Mouse (Mus musculus): ENCODE results near the gene Gm12248. TPM values are rescaled to one million over a fixed set of nuclear protein-coding genes. Genes with fewer than 3 reads are reported as not detected.
"Not testable (repeated sequence)": the region's sequence is repeated elsewhere in the genome, so short reads cannot be mapped to it uniquely, and the experiment has no call there.

Gm12248 gene
- polyA plus RNA-seq, 1 experiment from 2014 or later: 0.13 TPM

- Histone ChIP-seq H3K4me1 (ENCODE audit: control insufficient read depth, insufficient read depth, low read length) (peaks cover 24% of the 10 kb centered on the region), H3K9ac (ENCODE audit: low read depth, low read length) (peak overlapping the region; percentile 89), H3K27me3 (ENCODE audit: control insufficient read depth, insufficient read depth, low read depth, low read length) (no peaks in the 10 kb centered on the region), H3K4me2 (ENCODE audit: low read length) (peak overlapping the region; percentile 77), H3K9me3 (replicated peaks; ENCODE audit: control insufficient read depth, low read length, poor library complexity, severe bottlenecking) (no peaks in the 10 kb centered on the region), H3K4me3 (ENCODE audit: low read depth, low read length) (peak overlapping the region; percentile 81), H3K36me3 (ENCODE audit: control insufficient read depth, insufficient read depth, low read length) (no peaks in the 10 kb centered on the region), H3K27ac (ENCODE audit: low read length) (peak overlapping the region; percentile 74)
- peak; percentile 41; the same call in 1 of the 2 replicates for ATAC-seq
- under 1% methylated on average over 24 of the region's 24 CpGs for WGBS
Measured at GRCm38 (mm10) chr11:58104351-58104791, 11.4 kb upstream of the Gm12248 start.

DNA sequence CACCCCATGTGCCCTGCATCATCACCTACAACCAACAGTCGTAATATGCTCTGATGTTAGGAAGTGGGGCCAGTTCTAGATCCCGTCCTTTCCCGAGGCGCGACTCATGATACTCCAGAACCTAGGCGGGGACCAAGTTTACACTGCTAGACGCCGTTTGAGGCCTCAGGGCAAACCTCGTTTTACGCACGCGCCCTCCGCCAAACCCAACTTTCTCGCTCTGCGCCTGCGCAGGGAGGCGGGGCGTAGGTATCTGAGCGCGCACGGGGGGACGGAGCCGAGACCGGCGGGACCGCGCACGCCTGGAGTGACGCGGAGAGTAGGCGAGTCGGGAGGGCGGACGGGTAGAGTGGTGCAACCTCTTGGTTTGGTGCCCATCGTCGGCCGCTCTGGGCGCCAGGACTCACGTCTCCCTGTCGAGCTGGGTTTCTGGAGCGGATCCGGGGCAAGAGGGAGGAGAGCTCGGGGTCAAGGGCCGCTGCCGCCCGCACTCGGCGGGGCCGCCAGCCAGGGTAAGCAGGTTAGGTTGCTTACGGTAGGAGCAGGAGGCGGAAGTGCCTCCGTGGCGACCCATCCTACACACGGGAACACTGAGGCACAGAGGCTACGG, 10.9 kb upstream of the Gm12248 start, which contains the start of gene Cnot8:
Cnot8 (plus strand) TSS at position 457 of the 610 bp plus-strand sequence.
- peaks cover 2% of the 10 kb centered on the region; the same call in 1 of the 2 replicates for H3K27me3 ChIP-seq (ENCODE audit: control insufficient read depth, insufficient read depth, low read depth, low read length)
- H3K4me2 ChIP-seq (ENCODE audit: low read length): peak within 1 kb of the TSS; percentile 77
- WGBS: under 1% methylated on average over 52 of the region's 55 CpGs
- H3K9me3 ChIP-seq (replicated peaks; ENCODE audit: control insufficient read depth, low read length, poor library complexity, severe bottlenecking): no peaks in the 10 kb centered on the region
- H3K36me3 ChIP-seq (ENCODE audit: control insufficient read depth, insufficient read depth, low read length): no peaks in the 10 kb centered on the region
- H3K4me3 ChIP-seq (ENCODE audit: low read depth, low read length): peak within 1 kb of the TSS; percentile 81
- peak within 1 kb of the TSS; percentile 89 for H3K9ac ChIP-seq (ENCODE audit: low read depth, low read length)
- ATAC-seq: peak; percentile 98
- H3K4me1 ChIP-seq (ENCODE audit: control insufficient read depth, insufficient read depth, low read length): peaks cover 24% of the 10 kb centered on the region
- H3K27ac ChIP-seq (ENCODE audit: low read length): peak within 1 kb of the TSS; percentile 74

DNA sequence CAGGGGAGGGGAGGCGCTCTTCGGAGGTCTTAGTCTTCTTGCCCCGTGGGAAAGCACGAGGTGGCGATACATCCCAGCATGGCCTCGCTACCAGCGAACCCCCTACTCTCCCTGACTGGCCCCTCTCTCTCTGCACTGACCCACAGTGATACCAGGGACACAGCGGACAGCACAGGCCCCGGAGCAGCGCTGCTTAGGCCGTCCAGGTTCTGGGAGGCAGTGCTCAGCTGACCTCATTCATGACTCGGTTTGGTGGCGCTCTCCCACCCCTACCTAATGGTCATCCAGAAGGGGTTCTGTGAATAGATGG, 10.4 kb upstream of the Gm12248 start:
- Histone ChIP-seq H3K4me2 (ENCODE audit: low read length) (peak overlapping the region; percentile 65), H3K4me3 (ENCODE audit: low read depth, low read length) (peak overlapping the region; percentile 81), H3K36me3 (ENCODE audit: control insufficient read depth, insufficient read depth, low read length) (no peaks in the 10 kb centered on the region), H3K9me3 (replicated peaks; ENCODE audit: control insufficient read depth, low read length, poor library complexity, severe bottlenecking) (no peaks in the 10 kb centered on the region), H3K27me3 (ENCODE audit: control insufficient read depth, insufficient read depth, low read depth, low read length) (peaks cover 3% of the 10 kb centered on the region; the same call in 1 of the 2 replicates), H3K4me1 (ENCODE audit: control insufficient read depth, insufficient read depth, low read length) (peaks cover 24% of the 10 kb centered on the region), H3K27ac (ENCODE audit: low read length) (peak overlapping the region; percentile 74), H3K9ac (ENCODE audit: low read depth, low read length) (peak overlapping the region; percentile 62)
- 61% methylated on average over 13 of the region's 13 CpGs for WGBS
- peak; percentile 67 for ATAC-seq

DNA sequence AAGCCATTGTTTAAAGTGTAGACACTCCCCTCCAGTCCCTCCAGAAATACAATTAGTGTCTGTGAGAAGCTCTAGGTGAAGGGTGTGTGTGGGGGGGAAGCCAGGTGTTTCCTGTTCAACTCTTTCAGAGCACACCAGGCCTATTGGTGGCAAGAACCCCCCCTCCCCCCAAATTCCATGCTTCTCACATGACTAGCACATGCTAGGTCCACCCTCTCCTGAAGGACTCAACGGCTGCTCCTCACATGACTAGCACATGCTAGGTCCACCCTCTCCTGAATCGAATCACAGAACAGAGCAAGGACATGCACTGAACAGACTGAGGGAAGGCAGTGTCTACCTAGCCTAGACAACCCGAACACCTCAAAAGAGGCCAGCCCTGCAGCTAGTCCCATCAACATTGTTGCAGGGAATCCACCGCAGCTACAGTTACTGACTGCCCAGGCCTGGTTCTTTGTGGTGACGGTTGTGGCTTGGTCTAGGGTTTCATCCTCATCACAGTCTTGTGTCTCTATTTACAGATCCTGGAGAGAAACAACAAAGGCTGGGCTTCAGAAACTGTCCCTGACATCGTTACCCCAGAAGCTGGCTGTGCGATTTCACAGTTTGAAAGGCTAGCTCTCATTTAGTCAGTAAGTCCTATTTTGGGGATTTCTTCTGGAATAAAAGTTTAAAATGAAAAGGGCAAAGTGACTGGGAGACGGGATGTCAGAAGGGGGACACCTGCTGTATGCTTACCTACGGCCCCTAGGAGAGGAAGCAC, 9.8 kb upstream of the Gm12248 start:
- peak overlapping the region; percentile 65 for H3K4me2 ChIP-seq (ENCODE audit: low read length)
- peaks cover 3% of the 10 kb centered on the region; the same call in 1 of the 2 replicates for H3K27me3 ChIP-seq (ENCODE audit: control insufficient read depth, insufficient read depth, low read depth, low read length)
- no peaks in the 10 kb centered on the region for H3K36me3 ChIP-seq (ENCODE audit: control insufficient read depth, insufficient read depth, low read length)
- H3K27ac ChIP-seq (ENCODE audit: low read length): no peak overlapping the region
- peaks cover 26% of the 10 kb centered on the region for H3K4me1 ChIP-seq (ENCODE audit: control insufficient read depth, insufficient read depth, low read length)
- no peaks in the 10 kb centered on the region for H3K9me3 ChIP-seq (replicated peaks; ENCODE audit: control insufficient read depth, low read length, poor library complexity, severe bottlenecking)
- no peak overlapping the region for H3K4me3 ChIP-seq (ENCODE audit: low read depth, low read length)
- peak overlapping the region; percentile 62; the same call in 1 of the 2 replicates for H3K9ac ChIP-seq (ENCODE audit: low read depth, low read length)
- 85% methylated on average over 9 of the region's 9 CpGs for WGBS
- ATAC-seq: peak; percentile 12; the same call in 1 of the 2 replicates

DNA sequence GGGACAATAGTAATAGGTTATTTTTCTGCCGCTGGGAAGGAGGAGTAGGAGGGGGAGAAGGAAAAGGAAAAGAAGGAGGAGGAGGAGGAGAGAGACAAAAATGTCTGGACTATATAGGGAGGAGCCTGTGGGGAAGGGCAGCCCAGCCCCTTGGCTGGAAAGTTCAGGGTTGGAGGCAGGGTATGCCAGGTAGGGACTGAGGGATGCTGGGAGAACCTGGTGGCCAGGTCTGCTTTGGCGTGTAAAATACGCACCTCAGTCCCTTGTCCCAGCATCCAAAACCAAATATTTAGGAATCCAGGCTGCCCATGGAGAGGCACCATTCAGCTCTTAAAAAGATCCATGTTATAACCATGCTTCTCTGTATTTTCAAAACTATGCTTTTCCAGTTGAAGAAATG, 9.2 kb upstream of the Gm12248 start:
- Histone ChIP-seq H3K9me3 (replicated peaks; ENCODE audit: control insufficient read depth, low read length, poor library complexity, severe bottlenecking) (no peaks in the 10 kb centered on the region), H3K27me3 (ENCODE audit: control insufficient read depth, insufficient read depth, low read depth, low read length) (peaks cover 3% of the 10 kb centered on the region; the same call in 1 of the 2 replicates), H3K27ac (ENCODE audit: low read length) (no peak overlapping the region), H3K4me2 (ENCODE audit: low read length) (no peak overlapping the region), H3K36me3 (ENCODE audit: control insufficient read depth, insufficient read depth, low read length) (no peaks in the 10 kb centered on the region), H3K4me3 (ENCODE audit: low read depth, low read length) (no peak overlapping the region), H3K9ac (ENCODE audit: low read depth, low read length) (no peak overlapping the region), H3K4me1 (ENCODE audit: control insufficient read depth, insufficient read depth, low read length) (peaks cover 23% of the 10 kb centered on the region)
- no peak for ATAC-seq
- WGBS: 87% methylated on average over 3 of the region's 3 CpGs

DNA sequence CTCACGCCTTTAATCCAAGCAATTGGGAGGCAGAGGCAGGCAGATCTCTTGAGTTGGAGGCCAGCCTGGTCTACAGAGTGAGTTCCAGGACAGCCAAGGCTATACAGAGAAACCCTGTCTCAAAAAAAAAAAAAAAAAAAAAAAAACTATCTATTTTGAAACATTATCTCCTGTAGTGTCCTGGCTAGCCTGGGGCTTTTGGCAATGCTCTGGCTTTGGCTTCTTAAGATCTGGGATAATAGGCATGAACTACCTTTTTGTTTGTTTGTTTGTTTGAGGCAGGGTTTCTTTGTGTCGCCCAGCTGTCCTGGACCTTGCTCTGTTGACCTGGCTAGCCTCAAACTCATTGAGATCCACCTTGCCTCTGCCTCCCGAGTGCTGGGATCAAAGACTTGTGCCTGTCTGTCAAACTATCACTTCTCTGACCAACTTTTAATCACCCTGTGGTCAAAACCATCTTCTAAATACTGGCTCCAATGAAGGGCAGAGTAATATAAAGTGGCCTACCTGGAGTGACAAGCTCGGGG, 8.3 kb upstream of the Gm12248 start:
- H3K4me3 ChIP-seq (ENCODE audit: low read depth, low read length): no peak overlapping the region
- H3K27me3 ChIP-seq (ENCODE audit: control insufficient read depth, insufficient read depth, low read depth, low read length): peaks cover 3% of the 10 kb centered on the region; the same call in 1 of the 2 replicates
- no peak overlapping the region for H3K4me2 ChIP-seq (ENCODE audit: low read length)
- H3K27ac ChIP-seq (ENCODE audit: low read length): no peak overlapping the region
- no peak overlapping the region for H3K9ac ChIP-seq (ENCODE audit: low read depth, low read length)
- ATAC-seq: no peak
- H3K4me1 ChIP-seq (ENCODE audit: control insufficient read depth, insufficient read depth, low read length): peaks cover 22% of the 10 kb centered on the region
- no peaks in the 10 kb centered on the region for H3K9me3 ChIP-seq (replicated peaks; ENCODE audit: control insufficient read depth, low read length, poor library complexity, severe bottlenecking)
- H3K36me3 ChIP-seq (ENCODE audit: control insufficient read depth, insufficient read depth, low read length): no peaks in the 10 kb centered on the region
- 87% methylated on average over 4 of the region's 4 CpGs for WGBS

GRCm38 (mm10) chr11:58100006-58100405, 7.1 kb upstream of the Gm12248 start:
- Histone ChIP-seq H3K9me3 (replicated peaks; ENCODE audit: control insufficient read depth, low read length, poor library complexity, severe bottlenecking) (no peaks in the 10 kb centered on the region), H3K4me2 (ENCODE audit: low read length) (no peak overlapping the region), H3K9ac (ENCODE audit: low read depth, low read length) (no peak overlapping the region), H3K4me3 (ENCODE audit: low read depth, low read length) (no peak overlapping the region), H3K4me1 (ENCODE audit: control insufficient read depth, insufficient read depth, low read length) (peaks cover 12% of the 10 kb centered on the region), H3K36me3 (ENCODE audit: control insufficient read depth, insufficient read depth, low read length) (no peaks in the 10 kb centered on the region), H3K27ac (ENCODE audit: low read length) (no peak overlapping the region), H3K27me3 (ENCODE audit: control insufficient read depth, insufficient read depth, low read depth, low read length) (peaks cover 3% of the 10 kb centered on the region; the same call in 1 of the 2 replicates)
- 88% methylated on average over 2 of the region's 2 CpGs for WGBS
- ATAC-seq: no peak

DNA sequence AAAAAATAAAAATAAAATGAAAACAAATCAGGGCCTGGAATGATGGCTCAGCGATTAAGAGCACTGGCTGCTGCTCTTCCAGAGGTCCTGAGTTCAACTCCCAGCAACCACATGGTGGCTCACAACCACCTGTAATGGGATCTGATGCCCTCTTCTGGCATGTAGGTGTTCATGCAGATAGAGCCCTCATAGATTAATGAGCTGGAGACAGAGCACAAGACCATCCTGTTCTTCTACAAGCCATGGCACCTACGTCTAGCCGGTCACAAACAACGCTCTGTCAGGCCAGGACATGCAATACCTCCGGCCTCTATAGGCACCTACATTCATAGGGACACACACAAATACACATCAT, 5.4 kb upstream of the Gm12248 start:
- not testable (repeated sequence) for H3K4me3 ChIP-seq (ENCODE audit: low read depth, low read length); H3K36me3 ChIP-seq (ENCODE audit: control insufficient read depth, insufficient read depth, low read length); H3K9ac ChIP-seq (ENCODE audit: low read depth, low read length); ATAC-seq; H3K4me2 ChIP-seq (ENCODE audit: low read length); H3K9me3 ChIP-seq (replicated peaks; ENCODE audit: control insufficient read depth, low read length, poor library complexity, severe bottlenecking); H3K27me3 ChIP-seq (ENCODE audit: control insufficient read depth, insufficient read depth, low read depth, low read length); H3K4me1 ChIP-seq (ENCODE audit: control insufficient read depth, insufficient read depth, low read length); H3K27ac ChIP-seq (ENCODE audit: low read length)
- 64% methylated on average over 5 of the region's 5 CpGs for WGBS
